Mouse (Mus musculus) lung, embryonic 15.5 days (tissue): Measurements from ENCODE around the gene Hist1h4b. TPM values are rescaled to one million over a fixed set of nuclear protein-coding genes. Genes with fewer than 3 reads are reported as not detected.

Experiments
- ATAC-seq: fragments of 200-750 bp; cut with Nextera tagmentation; 2 replicates; pipeline ENCODE4 v1.8.0; 2017; ENCODE audit warnings: moderate number of reproducible peaks, borderline replicate concordance; ENCODE audit not compliant: low FRiP score, low TSS enrichment; ENCODE audit errors: extremely low read depth
- H3K27ac ChIP-seq: fragments of 300-500 bp; sonication (generic); 2 replicates; pipeline ENCODE4 v1.5.1; 2015; ENCODE audit warnings: moderate library complexity, mild to moderate bottlenecking, inconsistent platforms
- H3K27me3 ChIP-seq: fragments of 300-500 bp; sonication (generic); 2 replicates; pipeline ENCODE4 v1.6.1; 2015; ENCODE audit warnings: inconsistent platforms
- H3K36me3 ChIP-seq: fragments of 300-500 bp; sonication (generic); 2 replicates; pipeline ENCODE4 v1.6.1; 2015; ENCODE audit warnings: inconsistent platforms
- H3K4me1 ChIP-seq: fragments of 300-500 bp; sonication (generic); 2 replicates; pipeline ENCODE4 v1.6.1; 2015; ENCODE audit warnings: inconsistent platforms
- H3K4me2 ChIP-seq: fragments of 300-500 bp; sonication (generic); 2 replicates; pipeline ENCODE4 v1.6.1; 2015; ENCODE audit warnings: inconsistent platforms, mild to moderate bottlenecking, moderate library complexity
- H3K4me3 ChIP-seq: fragments of 300-500 bp; sonication (generic); 2 replicates; pipeline ENCODE4 v1.5.1; 2015; ENCODE audit warnings: mild to moderate bottlenecking, inconsistent platforms
- H3K9ac ChIP-seq: fragments of 300-500 bp; sonication (generic); 2 replicates; pipeline ENCODE4 v1.6.1; 2015; ENCODE audit warnings: inconsistent platforms
- H3K9me3 ChIP-seq: fragments of 300-500 bp; sonication (generic); 2 replicates; pipeline ENCODE4 v1.6.1; 2016; ENCODE audit warnings: inconsistent platforms
- WGBS: fragments of 180-500 bp; shearing (Covaris S2); methylation state at CpG from one replicate; pipeline ENCODE4 v1.1.7; 2015; 5-methylcytosine and 5-hydroxymethylcytosine counted together
- polyA plus RNA-seq: library from polyadenylated mRNA; unstranded; fragments of >200 nt; fragmentation: Nextera tagmentation; extraction: Ambion mirVana; gene quantifications from 2 replicates; pipeline ENCODE4 v1.2.1, GENCODE M21; 2015

Gene Hist1h4b
- polyA plus RNA-seq, 1 experiment from 2014 or later, result 5.8 TPM

DNA sequence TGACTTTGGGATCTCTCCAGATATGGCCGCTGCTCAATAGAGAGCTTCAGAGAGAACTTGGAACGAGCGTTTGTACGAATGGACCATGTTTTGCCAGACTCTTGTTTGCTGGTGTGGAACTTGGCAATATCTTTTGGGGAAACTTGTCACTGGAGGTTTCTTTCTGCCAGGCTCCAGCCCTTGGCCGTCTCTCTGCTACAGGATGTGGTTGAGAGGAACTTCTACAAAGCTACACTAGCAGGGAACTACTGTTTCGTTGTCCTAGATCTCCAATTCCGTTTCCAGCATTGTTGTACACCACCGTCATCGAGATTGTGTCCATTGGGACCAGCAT lies 27.7 kb upstream of the Hist1h4b start:
- no peak overlapping the region for H3K4me2 ChIP-seq
- H3K4me1 ChIP-seq, result peaks cover 11% of the 10 kb centered on the region
- 92% methylated on average over 9 of the region's 9 CpGs for WGBS
- H3K9me3 ChIP-seq, result no peaks in the 10 kb centered on the region
- H3K4me3 ChIP-seq, result no peak overlapping the region
- no peaks in the 10 kb centered on the region for H3K27me3 ChIP-seq
- H3K27ac ChIP-seq, result no peak overlapping the region
- no peak for ATAC-seq
- H3K36me3 ChIP-seq, result no peaks in the 10 kb centered on the region
- H3K9ac ChIP-seq, result no peak overlapping the region

DNA sequence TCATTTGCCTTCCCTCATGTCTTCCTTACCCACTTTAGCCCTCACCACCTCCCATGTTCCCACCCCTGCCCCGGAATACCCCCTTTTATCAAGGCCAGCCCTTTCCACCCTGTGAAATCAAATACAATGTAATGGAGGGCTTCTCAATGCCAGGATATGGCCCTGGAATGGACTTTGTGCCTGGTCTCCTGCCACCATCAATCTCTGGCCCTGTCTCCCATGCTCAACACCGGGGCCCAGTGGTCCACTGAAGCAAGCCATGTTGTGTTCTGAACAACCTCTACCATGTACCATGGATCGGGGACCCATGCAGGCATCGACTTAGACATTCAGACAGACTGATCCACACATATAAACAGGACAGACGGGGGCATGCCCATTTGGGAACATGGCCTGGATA lies 27.1 kb upstream of the Hist1h4b start:
- no peak overlapping the region for H3K4me2 ChIP-seq
- H3K27ac ChIP-seq, result no peak overlapping the region
- no peaks in the 10 kb centered on the region for H3K9me3 ChIP-seq
- no peak; the same call in 1 of the 2 replicates for ATAC-seq
- no peaks in the 10 kb centered on the region for H3K36me3 ChIP-seq
- WGBS, result 88% methylated on average over 5 of the region's 5 CpGs
- H3K4me3 ChIP-seq, result no peak overlapping the region
- peaks cover 9% of the 10 kb centered on the region for H3K4me1 ChIP-seq
- H3K27me3 ChIP-seq, result no peaks in the 10 kb centered on the region
- H3K9ac ChIP-seq, result no peak overlapping the region

- Histone ChIP-seq H3K4me1 (peaks cover 7% of the 10 kb centered on the region), H3K27ac (no peak overlapping the region), H3K27me3 (no peaks in the 10 kb centered on the region), H3K4me3 (no peak overlapping the region), H3K9me3 (no peaks in the 10 kb centered on the region), H3K9ac (no peak overlapping the region), H3K4me2 (no peak overlapping the region), H3K36me3 (no peaks in the 10 kb centered on the region)
- 17% methylated on average over 8 of the region's 8 CpGs for WGBS
- no peak for ATAC-seq
Observed at GRCm38 (mm10) chr13:23730479-23730878, 26.3 kb upstream of the Hist1h4b start.

GRCm38 (mm10) chr13:23732156-23732804 lies 24.5 kb upstream of the Hist1h4b start:
- H3K4me2 ChIP-seq, result no peak overlapping the region
- peaks cover 7% of the 10 kb centered on the region for H3K4me1 ChIP-seq
- H3K27ac ChIP-seq, result no peak overlapping the region
- H3K9me3 ChIP-seq, result no peaks in the 10 kb centered on the region
- H3K9ac ChIP-seq, result no peak overlapping the region
- WGBS, result 20% methylated on average over 8 of the region's 8 CpGs
- no peaks in the 10 kb centered on the region for H3K27me3 ChIP-seq
- H3K36me3 ChIP-seq, result no peaks in the 10 kb centered on the region
- ATAC-seq, result no peak
- no peak overlapping the region for H3K4me3 ChIP-seq

DNA sequence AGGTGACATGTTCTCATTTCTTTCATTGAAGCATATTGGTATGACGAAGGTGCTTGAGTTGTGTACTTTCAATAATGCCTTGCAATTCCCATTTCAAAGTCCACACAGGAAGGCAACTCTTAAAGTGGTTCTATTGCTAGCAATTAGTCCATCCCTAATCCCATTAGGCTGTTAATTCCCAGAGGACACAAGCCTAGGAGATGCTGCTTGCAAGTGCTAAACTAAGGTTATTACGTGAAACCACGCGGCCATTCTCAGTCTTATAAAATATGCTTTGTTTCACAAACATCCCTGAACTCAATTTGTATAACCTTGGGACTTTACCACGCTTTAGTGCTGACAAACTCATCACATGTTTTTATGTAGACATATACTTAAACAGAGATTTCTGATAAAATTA lies 19.7 kb upstream of the Hist1h4b start:
- no peak for ATAC-seq
- Histone ChIP-seq H3K4me1 (peaks cover 12% of the 10 kb centered on the region), H3K27ac (no peak overlapping the region)

GRCm38 (mm10) chr13:23738041-23738440 lies 18.8 kb upstream of the Hist1h4b start:
- Histone ChIP-seq H3K36me3 (no peaks in the 10 kb centered on the region), H3K4me1 (peaks cover 9% of the 10 kb centered on the region; the same call in 1 of the 2 replicates), H3K4me2 (peak overlapping the region; percentile 95), H3K9me3 (no peaks in the 10 kb centered on the region), H3K9ac (0 out of 2 replicates have a peak overlapping the region, but pooled peaks have one; percentile 96), H3K27me3 (no peaks in the 10 kb centered on the region), H3K4me3 (peak overlapping the region; percentile 64; the same call in 1 of the 2 replicates), H3K27ac (peak overlapping the region; percentile 100)
- no peak for ATAC-seq
- 23% methylated on average over 4 of the region's 4 CpGs for WGBS

More for the DNA sequence above, 19.7 kb upstream of the Hist1h4b start:
- Histone ChIP-seq H3K4me2 (no peak overlapping the region), H3K4me3 (no peak overlapping the region), H3K27me3 (no peaks in the 10 kb centered on the region), H3K36me3 (no peaks in the 10 kb centered on the region), H3K9me3 (no peaks in the 10 kb centered on the region), H3K9ac (no peak overlapping the region)
- 91% methylated on average over 5 of the region's 5 CpGs for WGBS

DNA sequence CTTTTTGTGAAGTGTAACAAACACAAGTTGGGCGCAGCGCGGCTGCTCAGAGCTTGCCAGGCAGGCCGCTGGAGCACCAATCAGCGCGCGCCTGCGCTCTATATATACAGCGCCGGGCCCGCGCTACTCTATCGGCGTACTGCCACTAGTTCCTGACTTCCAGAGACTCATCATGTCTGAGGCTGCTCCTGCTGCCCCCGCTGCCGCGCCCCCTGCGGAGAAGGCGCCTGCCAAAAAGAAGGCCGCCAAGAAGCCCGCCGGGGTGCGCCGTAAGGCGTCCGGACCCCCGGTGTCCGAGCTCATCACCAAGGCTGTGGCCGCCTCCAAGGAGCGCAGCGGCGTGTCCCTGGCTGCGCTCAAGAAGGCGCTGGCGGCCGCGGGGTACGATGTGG lies 18.1 kb upstream of the Hist1h4b start, which contains the start of gene Hist1h1c:
TSS of gene Hist1h1c (plus strand) at position 132 of the 392 bp plus-strand sequence.
- ATAC-seq, result peak; percentile 95
- WGBS, result 1% methylated on average over 38 of the region's 38 CpGs

GRCm38 (mm10) chr13:23739069-23739921 lies 17.5 kb upstream of the Hist1h4b start:
- 2% methylated on average over 39 of the region's 39 CpGs for WGBS
- Histone ChIP-seq H3K27me3 (no peaks in the 10 kb centered on the region), H3K4me2 (peak overlapping the region; percentile 95), H3K4me1 (peaks cover 10% of the 10 kb centered on the region; the same call in 1 of the 2 replicates), H3K4me3 (peak overlapping the region; percentile 64), H3K27ac (peak overlapping the region; percentile 100), H3K9ac (peak overlapping the region; percentile 96), H3K9me3 (no peaks in the 10 kb centered on the region), H3K36me3 (no peaks in the 10 kb centered on the region)
- peak; percentile 89 for ATAC-seq

More for the DNA sequence above, 18.1 kb upstream of the Hist1h4b start, which contains the start of gene Hist1h1c:
- Histone ChIP-seq H3K4me2 (peak within 1 kb of the TSS; percentile 95), H3K27me3 (no peaks in the 10 kb centered on the region), H3K36me3 (no peaks in the 10 kb centered on the region), H3K4me3 (peak within 1 kb of the TSS; percentile 64), H3K27ac (peak within 1 kb of the TSS; percentile 100), H3K9ac (peak within 1 kb of the TSS; percentile 96), H3K4me1 (peaks cover 9% of the 10 kb centered on the region; the same call in 1 of the 2 replicates), H3K9me3 (no peaks in the 10 kb centered on the region)

DNA sequence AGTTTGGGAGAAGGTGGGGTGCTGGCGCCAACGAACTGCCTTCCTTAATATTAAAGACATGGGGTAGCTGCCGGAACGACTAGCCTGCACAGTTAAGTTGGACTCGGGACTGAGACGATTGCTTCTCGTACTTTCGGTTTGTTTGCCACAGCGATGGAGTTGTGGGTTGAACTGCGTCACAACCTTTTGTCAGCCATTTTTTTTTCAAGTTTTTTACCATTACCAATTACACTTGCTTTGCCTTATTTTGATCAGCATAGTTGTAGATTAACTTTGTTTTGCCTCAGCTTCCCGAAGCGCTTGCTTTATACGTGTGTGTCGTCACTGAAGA lies 16.9 kb upstream of the Hist1h4b start:
- no peak; the same call in 1 of the 2 replicates for ATAC-seq

GRCm38 (mm10) chr13:23740256-23740840 lies 16.5 kb upstream of the Hist1h4b start:
- Histone ChIP-seq H3K36me3 (no peaks in the 10 kb centered on the region), H3K4me3 (peak overlapping the region; percentile 64), H3K9me3 (no peaks in the 10 kb centered on the region), H3K4me2 (peak overlapping the region; percentile 95), H3K27me3 (no peaks in the 10 kb centered on the region), H3K27ac (peak overlapping the region; percentile 100), H3K9ac (peak overlapping the region; percentile 96), H3K4me1 (peaks cover 14% of the 10 kb centered on the region; the same call in 1 of the 2 replicates)
- no peak for ATAC-seq
- WGBS, result 15% methylated on average over 13 of the region's 13 CpGs

More for the DNA sequence above, 16.9 kb upstream of the Hist1h4b start:
- H3K4me3 ChIP-seq, result peak overlapping the region; percentile 64
- peaks cover 14% of the 10 kb centered on the region; the same call in 1 of the 2 replicates for H3K4me1 ChIP-seq
- H3K27ac ChIP-seq, result peak overlapping the region; percentile 100
- H3K36me3 ChIP-seq, result no peaks in the 10 kb centered on the region
- under 1% methylated on average over 14 of the region's 14 CpGs for WGBS
- no peaks in the 10 kb centered on the region for H3K9me3 ChIP-seq
- H3K27me3 ChIP-seq, result no peaks in the 10 kb centered on the region
- H3K9ac ChIP-seq, result peak overlapping the region; percentile 96
- peak overlapping the region; percentile 95 for H3K4me2 ChIP-seq

DNA sequence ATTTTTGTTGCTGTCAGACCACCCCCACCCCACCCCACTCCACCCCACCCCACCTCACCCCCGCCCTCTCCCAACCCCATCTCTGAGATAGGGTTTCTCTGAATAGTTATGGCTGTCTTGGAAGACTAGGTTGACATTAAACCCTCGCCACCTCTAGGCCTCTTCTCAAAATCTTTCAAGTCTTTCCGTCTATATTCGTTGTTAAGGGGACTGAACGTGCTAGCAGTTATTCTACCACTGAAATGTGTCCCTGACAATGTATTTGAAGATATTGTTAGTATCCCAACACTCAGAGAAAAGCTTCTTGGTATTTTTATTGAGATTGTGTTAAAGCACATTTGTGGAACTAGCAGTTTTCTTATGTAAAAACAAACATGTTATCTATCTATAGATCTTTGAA lies 15.9 kb upstream of the Hist1h4b start:
- 41% methylated on average over 5 of the region's 5 CpGs for WGBS
- H3K27ac ChIP-seq, result peak overlapping the region; percentile 100

More for the DNA sequence above, 15.9 kb upstream of the Hist1h4b start:
- peak overlapping the region; percentile 64 for H3K4me3 ChIP-seq
- no peaks in the 10 kb centered on the region for H3K27me3 ChIP-seq
- no peak for ATAC-seq
- H3K9me3 ChIP-seq, result no peaks in the 10 kb centered on the region
- peaks cover 14% of the 10 kb centered on the region; the same call in 1 of the 2 replicates for H3K4me1 ChIP-seq
- H3K36me3 ChIP-seq, result no peaks in the 10 kb centered on the region
- peak overlapping the region; percentile 95 for H3K4me2 ChIP-seq
- H3K9ac ChIP-seq, result no peak overlapping the region
